In the genomic region with DNA sequence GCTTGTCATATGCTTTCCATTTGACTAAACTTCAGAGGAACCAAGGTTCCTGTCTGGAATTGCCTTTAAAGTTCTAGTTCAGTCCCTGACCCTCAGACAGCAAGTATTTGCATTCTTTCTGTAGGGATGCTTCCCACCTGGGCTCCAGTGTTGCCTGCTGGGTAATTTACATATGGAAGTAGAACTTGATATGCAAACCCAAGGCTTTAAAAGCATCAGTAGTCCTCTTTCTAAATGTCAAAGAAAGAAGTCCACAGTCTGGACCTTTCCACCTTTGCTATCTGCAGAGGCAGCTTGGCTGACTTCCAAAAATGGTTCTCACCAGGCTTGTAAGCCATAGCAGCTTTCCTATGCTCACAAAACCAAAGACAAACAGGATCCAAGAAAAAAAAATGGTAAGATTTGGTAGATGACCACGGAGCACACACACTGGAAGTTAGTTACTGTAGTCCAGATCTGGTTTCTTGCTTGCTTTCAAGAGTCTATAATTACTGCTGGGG, we compare ENCODE assay signal across 23 mouse cellular contexts.
DNase-seq lines count a peak whose midpoint lies in the region; ATAC-seq and TF ChIP-seq lines count a peak whose summit lies in the region.
"Had no signal": no experiment of that assay in that cellular context is flagged by ENCODE, and none has a peak within 500 bp of the region (broad histone marks: within the 10 kb centered on the region; RNA-seq: fewer than 3 reads in every experiment).

No protein-coding gene starts in this region.

- no peaks in the 10 kb centered on the region for H3K9me3 ChIP-seq in liver, embryonic 11.5 days (ENCODE audit: control insufficient read depth, low read length)
- H3K9me3 ChIP-seq: embryonic facial prominence, embryonic 12.5 days; liver, embryonic 13.5 days; lung, embryonic 15.5 days; midbrain, embryonic 10.5 days had no signal

- peaks cover 7% of the 10 kb centered on the region; the same call in 1 of the 2 replicates for H3K79me2 ChIP-seq in liver, adult 2 months (ENCODE audit: control insufficient read depth, insufficient read depth, low read length)

- H3K4me3 ChIP-seq in kidney, adult 2 months (ENCODE audit: insufficient read depth, low read depth, low read length) = no peak overlapping the region
- no peak overlapping the region for H3K4me3 ChIP-seq in liver, adult 2 months (ENCODE audit: insufficient read depth, low read depth, low read length)
- H3K4me3 ChIP-seq in liver, embryonic 11.5 days (ENCODE audit: low read depth, low read length) = no peak overlapping the region
- H3K4me3 ChIP-seq: embryonic facial prominence, embryonic 12.5 days; heart, adult 2 months; left cerebral cortex, adult 2 months; liver, embryonic 13.5 days; lung, embryonic 15.5 days; midbrain, embryonic 10.5 days had no signal

- H3K4me1 ChIP-seq in kidney, adult 2 months (ENCODE audit: control insufficient read depth, insufficient read depth, low read length) = no peaks in the 10 kb centered on the region
- peaks cover 16% of the 10 kb centered on the region for H3K4me1 ChIP-seq in liver, adult 2 months (ENCODE audit: control insufficient read depth, insufficient read depth, low read length)
- no peaks in the 10 kb centered on the region; the same call in 1 of the 2 replicates for H3K4me1 ChIP-seq in liver, embryonic 11.5 days (replicated peaks; ENCODE audit: control insufficient read depth, insufficient read depth, low read length)
- H3K4me1 ChIP-seq: embryonic facial prominence, embryonic 12.5 days; lung, embryonic 15.5 days had no signal

- no peak overlapping the region for H3K9ac ChIP-seq in liver, adult 2 months (ENCODE audit: low read depth, low read length)
- no peak overlapping the region for H3K9ac ChIP-seq in liver, embryonic 11.5 days (ENCODE audit: low read depth, low read length)
- H3K9ac ChIP-seq: embryonic facial prominence, embryonic 12.5 days; liver, embryonic 13.5 days; lung, embryonic 15.5 days had no signal

- TF ChIP-seq POLR2A in kidney, adult 2 months (IDR thresholded peaks at IDR 0.05; ENCODE audit: low read depth, low read length) = no peak
- no peak for TF ChIP-seq POLR2A in liver, adult 2 months (IDR thresholded peaks at IDR 0.05; ENCODE audit: extremely low read depth, insufficient read depth, low read length)
- TF ChIP-seq POLR2A in brain, embryonic 14.5 days (IDR thresholded peaks at IDR 0.05; ENCODE audit: borderline replicate concordance, extremely low read depth, insufficient read depth, insufficient read length, poor library complexity, severe bottlenecking) = no peak

- no peaks in the 10 kb centered on the region for H3K36me3 ChIP-seq in kidney, adult 2 months (ENCODE audit: control insufficient read depth, insufficient read depth, low read length)
- peaks cover 10% of the 10 kb centered on the region for H3K36me3 ChIP-seq in liver, adult 2 months (ENCODE audit: control insufficient read depth, insufficient read depth, low read length)
- H3K36me3 ChIP-seq in liver, embryonic 11.5 days (ENCODE audit: control insufficient read depth, insufficient read depth, low read length) = no peaks in the 10 kb centered on the region
- H3K36me3 ChIP-seq: embryonic facial prominence, embryonic 12.5 days; liver, embryonic 13.5 days; lung, embryonic 15.5 days; midbrain, embryonic 10.5 days had no signal

- ATAC-seq in liver, embryonic 11.5 days (replicated peaks; ENCODE audit: low FRiP score) = no peak
- ATAC-seq: activated CD4-positive, CD25-positive, alpha-beta regulatory T cell, adult 4 months; forebrain, embryonic 14.5 days; hindbrain, embryonic 16.5 days; intestine, postnatal 0 days had no signal

- TF ChIP-seq CTCF in kidney, adult 2 months (conservative IDR thresholded peaks at IDR 0.05; ENCODE audit: insufficient read depth, insufficient read length, low read depth, low read length) = no peak
- no peak for TF ChIP-seq CTCF in liver, adult 2 months (IDR thresholded peaks at IDR 0.05; ENCODE audit: low read depth, low read length)
- TF ChIP-seq CTCF in brain, embryonic 14.5 days (IDR thresholded peaks at IDR 0.05; ENCODE audit: borderline replicate concordance, extremely low read depth, insufficient read depth, insufficient read length) = no peak

- H3K4me2 ChIP-seq in liver, embryonic 11.5 days = no peak overlapping the region
- H3K4me2 ChIP-seq: embryonic facial prominence, embryonic 12.5 days; liver, embryonic 13.5 days; lung, embryonic 15.5 days had no signal

- no peaks in the 10 kb centered on the region for H3K27me3 ChIP-seq in kidney, adult 2 months (replicated peaks; ENCODE audit: control insufficient read depth, insufficient read depth, low read length)
- H3K27me3 ChIP-seq in liver, adult 2 months (ENCODE audit: control insufficient read depth, insufficient read depth, low read length) = no peaks in the 10 kb centered on the region
- no peaks in the 10 kb centered on the region for H3K27me3 ChIP-seq in liver, embryonic 11.5 days (replicated peaks; ENCODE audit: control insufficient read depth, insufficient read depth, low read length)
- H3K27me3 ChIP-seq: embryonic facial prominence, embryonic 12.5 days; liver, embryonic 13.5 days; lung, embryonic 15.5 days had no signal

- DNase-seq in cerebellum, adult 9-10 months = peak; percentile 2
- DNase-seq in cerebellum, adult 18-20 months = no peak
- DNase-seq in kidney, adult 2 months = peak; percentile 18
- DNase-seq in kidney, adult 11 months = no peak
- peak; percentile 73 for DNase-seq in liver, adult 2 months (ENCODE audit: extremely low read depth, low read depth, low spot score)
- DNase-seq in liver, embryonic 11.5 days (ENCODE audit: low spot score) = no peak
- peak; percentile 15 for DNase-seq in brain, embryonic 14.5 days (ENCODE audit: low read depth)
- DNase-seq in Muller cell, postnatal 12 days (ENCODE audit: inconsistent ontology term) = no peak
- DNase-seq: adrenal gland, postnatal 36 days; gastrocnemius, postnatal 14 days; heart, adult 2 months; heart, postnatal 36 days; left cerebral cortex, postnatal 4 days; liver, embryonic 13.5 days; retina, postnatal 1 day had no signal

- WGBS in kidney, adult 2 months = 23% methylated on average over 1 of the region's 1 CpGs
- 0% methylated on average over 1 of the region's 1 CpGs for WGBS in liver, adult 2 months
- 31% methylated on average over 1 of the region's 1 CpGs for WGBS in liver, embryonic 11.5 days

- no peak overlapping the region for H3K27ac ChIP-seq in kidney, adult 2 months (ENCODE audit: insufficient read depth, low read depth, low read length)
- H3K27ac ChIP-seq in liver, adult 2 months (replicated peaks; ENCODE audit: insufficient read depth, low read depth, low read length) = peak overlapping the region; percentile 26; the same call in 1 of the 2 replicates
- no peak overlapping the region for H3K27ac ChIP-seq in liver, embryonic 11.5 days (ENCODE audit: low read depth, low read length)
- H3K27ac ChIP-seq: embryonic facial prominence, embryonic 12.5 days; heart, adult 2 months; left cerebral cortex, adult 2 months; liver, embryonic 13.5 days; lung, embryonic 15.5 days; midbrain, embryonic 10.5 days had no signal

Comparison
In these comparisons a context has a peak if more than half of its experiments do, and no peak if none do; other contexts are left out.
1. DNase-seq: peak in cerebellum, adult 9-10 months (single experiment), kidney, adult 2 months (single experiment), liver, adult 2 months (single experiment) and brain, embryonic 14.5 days (single experiment); none in cerebellum, adult 18-20 months (0 of 2), kidney, adult 11 months (single experiment), liver, embryonic 11.5 days (single experiment) and Muller cell, postnatal 12 days (single experiment).